Mouse (Mus musculus): ENCODE measurements around the gene Ecsit. TPM values are rescaled to one million over a fixed set of nuclear protein-coding genes. Genes with fewer than 3 reads are reported as not detected.

Ecsit gene
- polyA plus RNA-seq, 1 experiment: 72.6 TPM

DNA sequence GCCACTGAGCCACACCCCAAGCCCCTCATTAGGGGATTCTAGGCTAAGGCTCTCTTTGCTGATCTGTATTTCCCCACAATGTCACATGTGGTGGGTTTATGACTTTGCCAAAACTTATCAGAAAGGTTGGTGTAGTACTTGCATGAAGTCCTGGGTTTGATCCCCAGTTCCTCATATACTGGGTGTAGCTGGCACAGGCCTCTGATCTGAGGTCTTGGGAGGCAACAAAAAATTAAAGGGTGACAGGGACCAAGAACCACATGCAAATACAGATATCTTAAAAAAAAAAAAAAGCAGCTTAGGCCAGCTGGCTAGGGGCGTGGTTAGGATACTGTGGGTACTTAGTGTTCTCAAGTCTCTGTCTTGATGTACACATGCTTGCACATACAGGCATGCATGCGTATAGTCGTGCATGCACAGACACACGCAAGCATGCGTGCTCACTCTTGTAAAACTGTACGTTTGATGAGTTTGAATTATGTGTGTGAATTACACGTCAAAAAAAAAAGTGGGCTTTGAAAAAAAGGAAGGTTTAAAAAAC lies 37.9 kb upstream of the Ecsit start:
- Histone ChIP-seq H3K4me3 (ENCODE audit: control insufficient read depth, low read depth, low read length) (no peak overlapping the region), H3K27me3 (ENCODE audit: control insufficient read depth, insufficient read depth, low read length) (no peaks in the 10 kb centered on the region), H3K27ac (ENCODE audit: control insufficient read depth, insufficient read depth, low read depth, low read length) (no peak overlapping the region), H3K36me3 (ENCODE audit: control insufficient read depth, insufficient read depth, low read length) (no peaks in the 10 kb centered on the region; the same call in 1 of the 2 replicates), H3K4me1 (ENCODE audit: control insufficient read depth, insufficient read depth, low read length) (peaks cover 3% of the 10 kb centered on the region)
- no peak for TF ChIP-seq POLR2A (IDR thresholded peaks at IDR 0.05; ENCODE audit: control insufficient read depth, low read depth, low read length)
- TF ChIP-seq CTCF (IDR thresholded peaks at IDR 0.05; ENCODE audit: control insufficient read depth, insufficient read depth, insufficient replicate concordance, low read depth, low read length): no peak

- H3K27ac ChIP-seq (ENCODE audit: control insufficient read depth, insufficient read depth, low read depth, low read length): no peak overlapping the region
- peaks cover 3% of the 10 kb centered on the region for H3K4me1 ChIP-seq (ENCODE audit: control insufficient read depth, insufficient read depth, low read length)
- no peaks in the 10 kb centered on the region; the same call in 1 of the 2 replicates for H3K36me3 ChIP-seq (ENCODE audit: control insufficient read depth, insufficient read depth, low read length)
- H3K4me3 ChIP-seq (ENCODE audit: control insufficient read depth, low read depth, low read length): no peak overlapping the region
- no peaks in the 10 kb centered on the region for H3K27me3 ChIP-seq (ENCODE audit: control insufficient read depth, insufficient read depth, low read length)
- no peak for TF ChIP-seq CTCF (IDR thresholded peaks at IDR 0.05; ENCODE audit: control insufficient read depth, insufficient read depth, insufficient replicate concordance, low read depth, low read length)
- TF ChIP-seq POLR2A (IDR thresholded peaks at IDR 0.05; ENCODE audit: control insufficient read depth, low read depth, low read length): no peak
Observed at GRCm38 (mm10) chr9:22122005-22122404, 36.8 kb upstream of the Ecsit start.

DNA sequence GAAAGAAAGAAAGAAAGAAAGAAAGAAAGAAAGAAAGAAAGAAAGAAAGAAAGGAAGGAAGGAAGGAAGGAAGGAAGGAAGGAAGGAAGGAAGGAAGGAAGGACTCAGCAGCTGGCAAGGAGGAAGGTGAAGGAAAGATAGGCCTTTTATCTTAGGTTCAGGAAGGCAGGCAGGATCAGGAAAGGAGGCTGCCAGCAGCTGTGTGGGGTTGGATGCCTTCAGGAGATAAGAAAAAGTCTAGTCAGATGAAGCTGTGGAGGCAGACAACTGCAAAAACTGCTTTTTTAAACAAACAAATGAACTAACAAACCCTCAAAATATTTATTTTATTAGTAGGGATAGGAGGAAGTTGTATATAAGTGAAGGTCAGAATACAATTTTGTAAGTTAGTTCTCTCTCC lies 36.3 kb upstream of the Ecsit start:
- Histone ChIP-seq H3K27ac (ENCODE audit: control insufficient read depth, insufficient read depth, low read depth, low read length) (no peak overlapping the region), H3K4me3 (ENCODE audit: control insufficient read depth, low read depth, low read length) (no peak overlapping the region), H3K4me1 (ENCODE audit: control insufficient read depth, insufficient read depth, low read length) (peaks cover 3% of the 10 kb centered on the region), H3K27me3 (ENCODE audit: control insufficient read depth, insufficient read depth, low read length) (no peaks in the 10 kb centered on the region), H3K36me3 (ENCODE audit: control insufficient read depth, insufficient read depth, low read length) (no peaks in the 10 kb centered on the region; the same call in 1 of the 2 replicates)
- no peak for TF ChIP-seq POLR2A (IDR thresholded peaks at IDR 0.05; ENCODE audit: control insufficient read depth, low read depth, low read length)
- no peak for TF ChIP-seq CTCF (IDR thresholded peaks at IDR 0.05; ENCODE audit: control insufficient read depth, insufficient read depth, insufficient replicate concordance, low read depth, low read length)

- H3K4me3 ChIP-seq (ENCODE audit: control insufficient read depth, low read depth, low read length): no peak overlapping the region
- TF ChIP-seq CTCF (IDR thresholded peaks at IDR 0.05; ENCODE audit: control insufficient read depth, insufficient read depth, insufficient replicate concordance, low read depth, low read length) (no peak), POLR2A (IDR thresholded peaks at IDR 0.05; ENCODE audit: control insufficient read depth, low read depth, low read length) (no peak)
- H3K36me3 ChIP-seq (ENCODE audit: control insufficient read depth, insufficient read depth, low read length): no peaks in the 10 kb centered on the region; the same call in none of the 2 replicates
- H3K4me1 ChIP-seq (ENCODE audit: control insufficient read depth, insufficient read depth, low read length): peaks cover 6% of the 10 kb centered on the region
- H3K27me3 ChIP-seq (ENCODE audit: control insufficient read depth, insufficient read depth, low read length): no peaks in the 10 kb centered on the region
- H3K27ac ChIP-seq (ENCODE audit: control insufficient read depth, insufficient read depth, low read depth, low read length): no peak overlapping the region
Observed at GRCm38 (mm10) chr9:22119543-22119942, 34.3 kb upstream of the Ecsit start.

- TF ChIP-seq CTCF (IDR thresholded peaks at IDR 0.05; ENCODE audit: control insufficient read depth, insufficient read depth, insufficient replicate concordance, low read depth, low read length) (no peak), POLR2A (IDR thresholded peaks at IDR 0.05; ENCODE audit: control insufficient read depth, low read depth, low read length) (no peak)
- Histone ChIP-seq H3K4me1 (ENCODE audit: control insufficient read depth, insufficient read depth, low read length) (peaks cover 6% of the 10 kb centered on the region), H3K27me3 (ENCODE audit: control insufficient read depth, insufficient read depth, low read length) (no peaks in the 10 kb centered on the region), H3K36me3 (ENCODE audit: control insufficient read depth, insufficient read depth, low read length) (peaks cover 1% of the 10 kb centered on the region), H3K27ac (ENCODE audit: control insufficient read depth, insufficient read depth, low read depth, low read length) (peak overlapping the region; percentile 92), H3K4me3 (ENCODE audit: control insufficient read depth, low read depth, low read length) (peak overlapping the region; percentile 92)
Observed at GRCm38 (mm10) chr9:22117754-22118456, 32.7 kb upstream of the Ecsit start.

GRCm38 (mm10) chr9:22116740-22117426 lies 31.6 kb upstream of the Ecsit start, which contains the start of gene Elof1:
Elof1 (minus strand) TSS chr9:22117172.
- Histone ChIP-seq H3K27me3 (ENCODE audit: control insufficient read depth, insufficient read depth, low read length) (no peaks in the 10 kb centered on the region), H3K27ac (ENCODE audit: control insufficient read depth, insufficient read depth, low read depth, low read length) (peak within 1 kb of the TSS; percentile 95), H3K4me1 (ENCODE audit: control insufficient read depth, insufficient read depth, low read length) (peaks cover 6% of the 10 kb centered on the region), H3K4me3 (ENCODE audit: control insufficient read depth, low read depth, low read length) (peak within 1 kb of the TSS; percentile 92), H3K36me3 (ENCODE audit: control insufficient read depth, insufficient read depth, low read length) (peaks cover 4% of the 10 kb centered on the region)
- no peak for TF ChIP-seq CTCF (IDR thresholded peaks at IDR 0.05; ENCODE audit: control insufficient read depth, insufficient read depth, insufficient replicate concordance, low read depth, low read length)
- peak; percentile 95 for TF ChIP-seq POLR2A (IDR thresholded peaks at IDR 0.05; ENCODE audit: control insufficient read depth, low read depth, low read length)

GRCm38 (mm10) chr9:22116086-22116485 lies 30.8 kb upstream of the Ecsit start:
- Histone ChIP-seq H3K36me3 (ENCODE audit: control insufficient read depth, insufficient read depth, low read length) (peaks cover 4% of the 10 kb centered on the region), H3K4me3 (ENCODE audit: control insufficient read depth, low read depth, low read length) (peak overlapping the region; percentile 92), H3K27ac (ENCODE audit: control insufficient read depth, insufficient read depth, low read depth, low read length) (peak overlapping the region; percentile 95), H3K4me1 (ENCODE audit: control insufficient read depth, insufficient read depth, low read length) (peaks cover 6% of the 10 kb centered on the region), H3K27me3 (ENCODE audit: control insufficient read depth, insufficient read depth, low read length) (no peaks in the 10 kb centered on the region)
- TF ChIP-seq POLR2A (IDR thresholded peaks at IDR 0.05; ENCODE audit: control insufficient read depth, low read depth, low read length) (no peak), CTCF (IDR thresholded peaks at IDR 0.05; ENCODE audit: control insufficient read depth, insufficient read depth, insufficient replicate concordance, low read depth, low read length) (no peak)

All from testis, adult 2 months (tissue).